Mouse (Mus musculus) testis, adult 2 months (tissue): ENCODE data around the gene Cntln.

Source experiments
- CTCF ChIP-seq: fragments of 200-500 bp; IDR thresholded peaks from 2 replicates; pipeline ENCODE4 v1.5.1; 2012; ENCODE audit warnings: low read depth, mild to moderate bottlenecking, inconsistent platforms, low read length, moderate library complexity; ENCODE audit not compliant: control insufficient read depth, insufficient read depth, insufficient replicate concordance
- POLR2A ChIP-seq: fragments of 200-500 bp; IDR thresholded peaks from 2 replicates; pipeline ENCODE4 v1.6.1; 2012; ENCODE audit warnings: low read depth, mild to moderate bottlenecking, inconsistent platforms, low read length, moderate library complexity; ENCODE audit not compliant: control insufficient read depth

- TF ChIP-seq POLR2A = no peak
- TF ChIP-seq CTCF = no peak
Observed at GRCm38 (mm10) chr4:84934342-84934929, 50.3 kb downstream of the Cntln start.
